Comparison of ENCODE assay signal across 8 mouse cellular contexts in the genomic region with DNA sequence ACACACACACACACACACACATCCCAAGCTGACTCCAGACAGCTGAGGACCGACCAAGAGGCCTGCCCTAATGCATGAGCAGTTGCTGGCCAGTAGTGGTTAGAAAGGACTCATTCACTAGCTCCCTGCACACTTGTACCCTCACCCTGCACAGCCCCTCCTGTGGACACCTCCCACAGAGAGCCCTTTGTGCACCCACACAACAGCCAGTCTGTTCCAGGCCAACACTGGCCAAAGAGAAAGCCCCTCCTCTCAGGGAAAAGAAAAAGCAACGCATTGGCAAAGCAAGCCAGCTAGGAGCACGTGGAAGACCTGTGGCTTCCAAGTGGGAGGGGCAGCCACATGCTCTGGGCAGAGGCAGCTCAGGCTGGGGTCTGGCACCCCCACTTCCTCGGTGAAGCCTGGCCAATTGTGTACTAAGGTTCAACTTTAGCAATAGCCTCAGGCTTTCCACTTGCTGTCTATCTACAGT. TPM values are rescaled to one million over a fixed set of nuclear protein-coding genes. Genes with fewer than 3 reads are reported as not detected.
DNase-seq lines count a peak whose midpoint lies in the region; ATAC-seq lines count a peak whose summit lies in the region.

No protein-coding gene starts in this region.

- H3K4me3 ChIP-seq in hindbrain, embryonic 11.5 days (ENCODE audit: low read depth, low read length): no peak overlapping the region

- H3K9ac ChIP-seq in hindbrain, embryonic 11.5 days (ENCODE audit: low read depth, low read length): no peak overlapping the region

- no peak overlapping the region for H3K4me2 ChIP-seq in hindbrain, embryonic 11.5 days (replicated peaks; ENCODE audit: low read depth, low read length)

- H3K27ac ChIP-seq in hindbrain, embryonic 11.5 days (ENCODE audit: low read depth, low read length): no peak overlapping the region; the same call in 1 of the 2 replicates

- 23% methylated on average over 4 of the region's 4 CpGs for WGBS in hindbrain, embryonic 11.5 days

- no peaks in the 10 kb centered on the region for H3K27me3 ChIP-seq in hindbrain, embryonic 11.5 days (ENCODE audit: control insufficient read depth, insufficient read depth, low read length)

- H3K36me3 ChIP-seq in hindbrain, embryonic 11.5 days (ENCODE audit: control insufficient read depth, insufficient read depth, low read length): peaks cover 44% of the 10 kb centered on the region

- no peaks in the 10 kb centered on the region for H3K9me3 ChIP-seq in hindbrain, embryonic 11.5 days (ENCODE audit: control insufficient read depth, low read length)

- DNase-seq in NIH3T3 (ENCODE audit: low read depth): peak; percentile 92
- peak; percentile 80 for DNase-seq in cerebellum, adult 9-11 months
- peak; percentile 74 to 76 for DNase-seq in frontal cortex, postnatal 36 days (ENCODE audit: low spot score in 2 of 2)
- peak; percentile 45 for DNase-seq in hindbrain, embryonic 11.5 days (ENCODE audit: low spot score)
- DNase-seq in layer of hippocampus, adult 9-10 months (ENCODE audit: low spot score): peak; percentile 47
- DNase-seq in lung, postnatal 10 days: peak; percentile 74
- peak; percentile 76 for DNase-seq in skeletal muscle tissue, adult 2 months (ENCODE audit: low read depth, low spot score)
- no peak for DNase-seq in urinary bladder, postnatal 10 days (ENCODE audit: low spot score)

- ATAC-seq in hindbrain, embryonic 11.5 days (ENCODE audit: low FRiP score): peak; percentile 71

- H3K4me1 ChIP-seq in hindbrain, embryonic 11.5 days (replicated peaks; ENCODE audit: control insufficient read depth, insufficient read depth, low read length): peaks cover 53% of the 10 kb centered on the region

RNA-seq across cellular contexts. Expression of a gene that starts 7.6 kb away (rescaled TPM):
- polyA plus RNA-seq in hindbrain, embryonic 11.5 days (2014; fragmentation: Nextera tagmentation; extraction: Ambion mirVana): 39.7 and 47.8 TPM in 2 replicates
